Mouse (Mus musculus) cerebellum, adult 2 months (tissue): Measurements from ENCODE around the gene Sox5.

Source experiments
- CTCF ChIP-seq: fragments of 200-500 bp; IDR thresholded peaks from 2 replicates; pipeline ENCODE4 v1.5.1; 2011; ENCODE audit warnings: low read depth, mild to moderate bottlenecking, control low read depth, low read length, moderate library complexity, borderline replicate concordance; ENCODE audit not compliant: insufficient read depth
- POLR2A ChIP-seq: fragments of 200-500 bp; IDR thresholded peaks from 2 replicates; pipeline ENCODE4 v1.6.1; 2011; ENCODE audit warnings: low read length, control low read depth, borderline replicate concordance; ENCODE audit not compliant: insufficient read depth

- TF ChIP-seq CTCF: no peak
- TF ChIP-seq POLR2A: no peak
Observed at GRCm38 (mm10) chr6:144453605-144454004, 328.2 kb downstream of the Sox5 start.
